Mouse (Mus musculus): ENCODE measurements around the gene Zswim1. TPM values are rescaled to one million over a fixed set of nuclear protein-coding genes. Genes with fewer than 3 reads are reported as not detected.
A peak's percentile ranks its signal among the peaks of the same experiment; 100 is the strongest.

The Zswim1 gene
- total and polyA plus RNA-seq, 3 experiments, result 8.2 to 17.4 TPM; not detected in 1

GRCm38 (mm10) chr2:164832032-164832747 is 9.7 kb downstream of the Zswim1 start:
- TF ChIP-seq CTCF (IDR thresholded peaks at IDR 0.05 in 2 of 3, conservative IDR thresholded peaks at IDR 0.05 in 1 of 3; ENCODE audit: control insufficient read depth in 1 of 3, insufficient read depth in 1 of 3, low read depth in 2 of 3, low read length in 3 of 3, poor library complexity in 1 of 3, severe bottlenecking in 1 of 3) (peak in 1 of 3 experiments; percentile 16; a peak in 1 of 6 replicates), JUND (IDR thresholded peaks at IDR 0.05; ENCODE audit: low read depth, low read length) (no peak), NELFE (IDR thresholded peaks at IDR 0.05; ENCODE audit: low read depth, low read length) (no peak), CHD2 (IDR thresholded peaks at IDR 0.05; ENCODE audit: low read length) (no peak), GATA1 (IDR thresholded peaks at IDR 0.05; ENCODE audit: low read depth, low read length) (no peak), POLR2AphosphoS2 (IDR thresholded peaks at IDR 0.05; ENCODE audit: low read length) (no peak), SMC3 (IDR thresholded peaks at IDR 0.05; ENCODE audit: low read depth, low read length) (no peak), TBP (IDR thresholded peaks at IDR 0.05; ENCODE audit: low read depth, low read length) (peak; percentile 28; the same call in 1 of the 2 replicates), NRF1 (IDR thresholded peaks at IDR 0.05; ENCODE audit: insufficient read depth, low read depth, low read length, poor library complexity, severe bottlenecking) (no peak), HCFC1 (IDR thresholded peaks at IDR 0.05; ENCODE audit: low read depth, low read length) (no peak), MAX (IDR thresholded peaks at IDR 0.05; ENCODE audit: low read length) (peak; percentile 70), USF1 (IDR thresholded peaks at IDR 0.05; ENCODE audit: low read depth, low read length) (peak; percentile 69), ZNF384 (IDR thresholded peaks at IDR 0.05; ENCODE audit: low read depth, low read length) (peak; percentile 58; the same call in 1 of the 2 replicates), MYC (IDR thresholded peaks at IDR 0.05; ENCODE audit: low read depth, low read length) (peak; percentile 76; the same call in 1 of the 2 replicates), ZC3H11A (IDR thresholded peaks at IDR 0.05; ENCODE audit: low read depth, low read length) (no peak), RAD21 (IDR thresholded peaks at IDR 0.05; ENCODE audit: low read depth, low read length) (peak; percentile 6)
- Histone ChIP-seq H3K27me3 (ENCODE audit: control insufficient read depth in 1 of 2, insufficient read depth in 2 of 2, low read length in 2 of 2) (no peaks in the 10 kb centered on the region), H3K79me2 (ENCODE audit: control insufficient read depth, insufficient read depth, low read length, poor library complexity) (peaks cover 18% of the 10 kb centered on the region), H3K9ac (ENCODE audit: control insufficient read depth, low read depth, low read length, poor library complexity, severe bottlenecking) (peak overlapping the region; percentile 82), H3K4me3 (ENCODE audit: control insufficient read depth in 1 of 2, insufficient read depth in 1 of 2, low read depth in 2 of 2, low read length in 2 of 2) (peak overlapping the region; percentile 56 to 86; a peak in 3 of 4 replicates), H3K9me3 (replicated peaks; ENCODE audit: insufficient read depth, low read length) (no peaks in the 10 kb centered on the region), H3K36me3 (ENCODE audit: control insufficient read depth in 1 of 2, insufficient read depth in 2 of 2, low read length in 2 of 2) (peaks cover 2 to 10% of the 10 kb centered on the region in 2 experiments; a peak in 2 of 4 replicates), H3K4me1 (ENCODE audit: control insufficient read depth in 1 of 2, insufficient read depth in 2 of 2, low read length in 2 of 2) (peaks cover 0 to 14% of the 10 kb centered on the region in 2 experiments; a peak in 2 of 4 replicates), H3K27ac (ENCODE audit: control insufficient read depth, low read depth, low read length) (peak overlapping the region; percentile 51)
- peak; percentile 47 for DNase-seq (ENCODE audit: low read depth, low spot score)

GRCm38 (mm10) chr2:164832748-164833301 is 10.3 kb downstream of the Zswim1 start, which contains the start of gene Ctsa:
TSS of gene Ctsa (plus strand) at chr2:164832873.
- Histone ChIP-seq H3K9ac (ENCODE audit: control insufficient read depth, low read depth, low read length, poor library complexity, severe bottlenecking) (peak within 1 kb of the TSS; percentile 82), H3K27ac (ENCODE audit: control insufficient read depth, low read depth, low read length) (peak within 1 kb of the TSS; percentile 51), H3K4me3 (ENCODE audit: control insufficient read depth in 1 of 2, insufficient read depth in 1 of 2, low read depth in 2 of 2, low read length in 2 of 2) (peak within 1 kb of the TSS; percentile 56 to 86), H3K79me2 (ENCODE audit: control insufficient read depth, insufficient read depth, low read length, poor library complexity) (peaks cover 18% of the 10 kb centered on the region), H3K9me3 (replicated peaks; ENCODE audit: insufficient read depth, low read length) (no peaks in the 10 kb centered on the region), H3K36me3 (ENCODE audit: control insufficient read depth in 1 of 2, insufficient read depth in 2 of 2, low read length in 2 of 2) (peaks cover 2 to 4% of the 10 kb centered on the region in 2 experiments; a peak in 1 of 4 replicates), H3K4me1 (ENCODE audit: control insufficient read depth in 1 of 2, insufficient read depth in 2 of 2, low read length in 2 of 2) (peaks cover 0 to 7% of the 10 kb centered on the region in 2 experiments; a peak in 2 of 4 replicates), H3K27me3 (ENCODE audit: control insufficient read depth in 1 of 2, insufficient read depth in 2 of 2, low read length in 2 of 2) (no peaks in the 10 kb centered on the region)
- DNase-seq (ENCODE audit: low read depth, low spot score), result peak; percentile 87
- TF ChIP-seq UBTF (IDR thresholded peaks at IDR 0.05; ENCODE audit: borderline replicate concordance, insufficient read depth, low read depth, low read length), result 0 out of 2 replicates have a peak, but pooled peaks have one; percentile 46
- no peak for TF ChIP-seq SIN3A (IDR thresholded peaks at IDR 0.05; ENCODE audit: low read length)
- no peak; the same call in 1 of the 2 replicates for TF ChIP-seq KAT2A (conservative IDR thresholded peaks at IDR 0.05; ENCODE audit: low read depth, low read length)
- 0 out of 2 replicates have a peak, but pooled peaks have one; percentile 2 for TF ChIP-seq JUND (IDR thresholded peaks at IDR 0.05; ENCODE audit: low read depth, low read length)
- no peak for TF ChIP-seq POLR2AphosphoS5 (IDR thresholded peaks at IDR 0.05; ENCODE audit: borderline replicate concordance, low read depth, low read length)
- TF ChIP-seq MEF2A (IDR thresholded peaks at IDR 0.05; ENCODE audit: extremely low read depth, insufficient replicate concordance, low read depth, low read length, poor library complexity, severe bottlenecking), result no peak
- TF ChIP-seq RAD21 (IDR thresholded peaks at IDR 0.05; ENCODE audit: low read depth, low read length), result peak; percentile 25
- TF ChIP-seq CHD2 (IDR thresholded peaks at IDR 0.05; ENCODE audit: low read length), result no peak
- no peak for TF ChIP-seq ZC3H11A (IDR thresholded peaks at IDR 0.05; ENCODE audit: low read depth, low read length)
- TF ChIP-seq POLR2A (IDR thresholded peaks at IDR 0.05; ENCODE audit: control insufficient read depth in 1 of 2, insufficient read depth in 1 of 2, low read depth in 1 of 2, low read length in 2 of 2, poor library complexity in 1 of 2), result peak; percentile 56; a peak in 2 of 4 replicates
- no peak for TF ChIP-seq ETS1 (IDR thresholded peaks at IDR 0.05; ENCODE audit: low read depth, low read length)
- TF ChIP-seq EP300 (IDR thresholded peaks at IDR 0.05; ENCODE audit: low read depth in 1 of 2, low read length in 2 of 2), result no peak
- peak; percentile 78 for TF ChIP-seq MXI1 (IDR thresholded peaks at IDR 0.05; ENCODE audit: low read depth, low read length)
- TF ChIP-seq ZKSCAN1 (IDR thresholded peaks at IDR 0.05; ENCODE audit: low read depth, low read length), result no peak
- peak; percentile 51 for TF ChIP-seq MAX (IDR thresholded peaks at IDR 0.05; ENCODE audit: low read length)
- no peak for TF ChIP-seq MAFK (IDR thresholded peaks at IDR 0.05; ENCODE audit: borderline replicate concordance, low read depth, low read length)
- no peak for TF ChIP-seq MYC (IDR thresholded peaks at IDR 0.05; ENCODE audit: low read depth, low read length)
- no peak for TF ChIP-seq TCF12 (IDR thresholded peaks at IDR 0.05; ENCODE audit: low read depth, low read length)
- no peak; the same call in 1 of the 2 replicates for TF ChIP-seq TBP (IDR thresholded peaks at IDR 0.05; ENCODE audit: low read depth, low read length)
